In the genomic region with DNA sequence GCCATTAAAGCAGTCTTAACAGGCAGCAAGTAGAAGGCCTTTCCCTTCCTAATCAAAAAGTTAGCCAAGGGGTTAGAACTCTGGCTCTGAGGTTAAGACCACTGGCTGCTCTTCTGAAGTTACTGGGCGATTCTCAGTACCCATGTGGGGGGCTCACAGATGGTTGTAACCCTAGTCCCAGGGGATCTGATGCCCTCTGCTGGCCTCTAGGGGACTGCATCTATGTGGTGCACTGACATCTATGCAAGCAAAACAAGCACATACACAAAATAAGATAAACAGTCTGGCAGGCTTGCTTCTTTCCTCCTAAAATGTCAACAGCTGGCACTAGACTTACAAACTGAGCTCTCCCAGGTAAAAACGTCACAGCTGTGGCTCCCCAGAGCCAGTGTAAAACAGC, we compare ENCODE assay signal across 1 mouse cellular context.
TF ChIP-seq lines count a peak whose summit lies in the region.

No protein-coding gene starts in this region.

TF ChIP-seq in MEL, 35 proteins besides CTCF, POLR2A, EP300 and RAD21:
- no peak for TF ChIP-seq USF1 (IDR thresholded peaks at IDR 0.05; ENCODE audit: low read depth, low read length)
- TF ChIP-seq KAT2A (conservative IDR thresholded peaks at IDR 0.05; ENCODE audit: low read depth, low read length) = no peak
- TF ChIP-seq UBTF (IDR thresholded peaks at IDR 0.05; ENCODE audit: borderline replicate concordance, insufficient read depth, low read depth, low read length) = no peak
- no peak for TF ChIP-seq TCF12 (IDR thresholded peaks at IDR 0.05; ENCODE audit: low read depth, low read length)
- TF ChIP-seq GABPA (IDR thresholded peaks at IDR 0.05; ENCODE audit: low read depth, low read length) = no peak
- no peak for TF ChIP-seq TBP (IDR thresholded peaks at IDR 0.05; ENCODE audit: low read depth, low read length)
- TF ChIP-seq MAFK (IDR thresholded peaks at IDR 0.05; ENCODE audit: borderline replicate concordance, low read depth, low read length) = no peak
- TF ChIP-seq MYC (IDR thresholded peaks at IDR 0.05; ENCODE audit: low read depth, low read length) = no peak
- TF ChIP-seq ZC3H11A (IDR thresholded peaks at IDR 0.05; ENCODE audit: low read depth, low read length) = peak; percentile 37; the same call in 1 of the 2 replicates
- no peak for TF ChIP-seq NELFE (IDR thresholded peaks at IDR 0.05; ENCODE audit: low read depth, low read length)
- TF ChIP-seq ZNF384 (IDR thresholded peaks at IDR 0.05; ENCODE audit: low read depth, low read length) = no peak
- peak; percentile 67 for TF ChIP-seq SMC3 (IDR thresholded peaks at IDR 0.05; ENCODE audit: low read depth, low read length)
- no peak for TF ChIP-seq MAZ (IDR thresholded peaks at IDR 0.05; ENCODE audit: low read depth, low read length)
- TF ChIP-seq HCFC1 (IDR thresholded peaks at IDR 0.05; ENCODE audit: low read depth, low read length) = no peak
- TF ChIP-seq USF2 (IDR thresholded peaks at IDR 0.05; ENCODE audit: borderline replicate concordance in 1 of 2, insufficient read depth in 1 of 2, low read depth in 1 of 2, low read length in 2 of 2) = no peak
- TF ChIP-seq TAL1 (IDR thresholded peaks at IDR 0.05; ENCODE audit: low read length) = no peak
- no peak for TF ChIP-seq BHLHE40 (IDR thresholded peaks at IDR 0.05; ENCODE audit: borderline replicate concordance, low read depth, low read length)
- no peak for TF ChIP-seq NRF1 (IDR thresholded peaks at IDR 0.05; ENCODE audit: insufficient read depth, low read depth, low read length, poor library complexity, severe bottlenecking)
